Mouse (Mus musculus): ENCODE results near the gene Ing5.
"Not testable (repeated sequence)": the region's sequence is repeated elsewhere in the genome, so short reads cannot be mapped to it uniquely, and the experiment has no call there.

Ing5 gene

DNA sequence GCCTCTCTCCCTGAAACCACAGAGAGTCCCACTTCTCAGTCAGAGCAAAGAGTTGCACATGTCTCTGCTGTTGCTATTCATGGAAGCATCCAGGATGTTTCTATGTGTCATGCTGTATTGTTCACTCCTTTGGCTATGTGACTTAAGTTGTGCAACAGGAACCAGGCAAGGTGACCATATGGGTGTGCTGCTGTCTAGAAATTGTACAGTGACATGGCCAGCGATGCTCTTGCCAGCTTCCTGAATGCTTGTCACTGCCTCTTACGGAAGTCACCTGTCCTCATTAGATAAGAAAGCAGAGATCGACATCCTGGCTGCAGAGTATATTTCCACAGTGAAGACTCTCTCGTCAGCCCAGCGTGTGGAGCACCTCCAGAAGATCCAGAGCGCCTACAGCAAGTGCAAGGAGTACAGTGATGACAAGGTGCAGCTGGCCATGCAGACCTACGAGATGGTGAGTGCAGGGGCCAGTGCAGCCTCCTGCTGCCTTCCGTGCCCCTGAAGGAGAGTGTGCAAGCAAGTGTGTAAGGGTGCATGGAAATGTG lies 7.8 kb downstream of the Ing5 start:
- no peak for DNase-seq

DNA sequence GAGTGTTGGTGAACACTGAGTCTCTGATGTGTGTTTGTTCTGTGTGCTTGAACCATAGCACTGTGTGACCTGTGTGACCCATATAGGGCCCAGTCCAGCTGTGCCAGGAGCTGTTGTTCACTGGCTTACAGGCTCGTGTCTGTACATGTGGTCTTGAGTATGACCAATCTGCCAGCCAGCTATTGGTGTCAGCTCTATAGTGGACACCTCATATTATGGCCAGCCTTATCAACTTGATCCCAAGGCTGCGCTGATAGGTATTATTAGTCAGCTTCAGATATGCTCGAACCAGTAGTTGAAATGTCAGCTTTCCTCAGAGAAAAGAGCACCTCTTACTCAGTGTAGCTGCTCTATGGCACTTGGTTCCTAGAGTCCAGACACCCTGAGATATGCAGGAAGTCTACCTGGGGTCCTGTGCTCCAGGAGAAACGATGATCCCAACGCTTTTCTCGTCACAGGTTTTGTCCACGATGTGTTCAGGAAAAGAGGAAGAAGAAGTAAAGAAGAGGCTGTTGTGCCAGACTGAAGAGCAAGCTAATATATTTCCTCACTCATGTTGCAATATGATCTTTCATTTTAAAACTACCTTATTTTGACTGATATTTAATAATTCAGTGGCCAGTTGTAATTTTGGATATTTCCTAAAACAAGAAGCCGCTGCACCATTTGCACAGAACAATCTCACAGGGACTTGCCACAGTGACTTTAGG lies 14.2 kb downstream of the Ing5 start:
- no peak for DNase-seq

DNA sequence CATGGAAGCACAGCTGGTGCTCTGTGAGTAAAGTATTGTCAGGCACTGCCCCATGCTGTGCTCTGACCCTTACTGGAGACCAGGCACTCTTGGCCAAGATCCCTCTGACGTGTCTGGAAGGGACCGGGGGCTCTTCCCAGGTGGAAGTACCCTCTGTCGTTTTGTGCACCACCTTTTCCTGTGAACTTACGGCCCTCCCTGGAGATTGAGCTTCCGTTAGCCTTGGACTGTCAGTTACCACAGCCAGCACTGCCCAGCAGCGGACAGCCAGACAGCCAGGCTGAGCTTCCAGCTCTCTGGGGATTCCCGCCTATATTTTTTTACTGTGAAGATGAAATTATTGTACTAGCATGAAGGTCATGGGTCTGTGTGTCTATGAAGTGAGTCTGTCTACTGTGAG lies 15.0 kb downstream of the Ing5 start:
- no peak for DNase-seq

DNA sequence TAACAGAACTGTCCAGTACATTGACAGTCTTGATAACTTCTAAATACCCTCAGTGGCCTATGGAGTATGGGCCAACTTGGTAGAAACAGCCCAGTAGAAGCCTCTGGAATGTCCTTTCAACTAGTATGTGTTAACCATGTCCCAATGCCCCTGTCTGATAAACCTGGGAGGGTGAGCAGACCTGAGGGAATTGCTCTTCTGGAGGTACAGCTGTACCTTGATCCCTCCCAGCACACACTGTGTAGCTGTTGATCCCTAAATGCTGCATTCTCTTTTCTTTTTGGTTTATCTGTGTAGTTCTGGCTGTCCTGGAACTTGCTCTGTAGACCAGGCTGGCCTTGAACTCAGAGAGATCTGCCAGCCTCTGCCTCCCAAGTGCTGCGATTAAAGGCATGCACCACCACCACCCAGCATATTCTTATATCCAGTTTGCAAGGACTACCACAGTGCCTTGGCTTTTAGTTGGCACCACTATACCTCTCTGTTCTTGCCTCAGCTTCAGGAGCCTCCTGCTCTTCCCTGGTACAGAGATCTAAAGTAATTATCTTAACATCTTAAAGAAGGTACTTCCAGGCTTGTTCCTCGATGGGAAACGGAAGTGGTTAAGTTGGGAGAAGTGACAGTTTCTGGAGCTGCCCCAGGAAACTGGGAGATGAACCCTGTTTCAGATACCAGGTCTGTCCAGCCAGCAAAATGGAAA lies 20.2 kb downstream of the Ing5 start:
- no peak for DNase-seq

DNA sequence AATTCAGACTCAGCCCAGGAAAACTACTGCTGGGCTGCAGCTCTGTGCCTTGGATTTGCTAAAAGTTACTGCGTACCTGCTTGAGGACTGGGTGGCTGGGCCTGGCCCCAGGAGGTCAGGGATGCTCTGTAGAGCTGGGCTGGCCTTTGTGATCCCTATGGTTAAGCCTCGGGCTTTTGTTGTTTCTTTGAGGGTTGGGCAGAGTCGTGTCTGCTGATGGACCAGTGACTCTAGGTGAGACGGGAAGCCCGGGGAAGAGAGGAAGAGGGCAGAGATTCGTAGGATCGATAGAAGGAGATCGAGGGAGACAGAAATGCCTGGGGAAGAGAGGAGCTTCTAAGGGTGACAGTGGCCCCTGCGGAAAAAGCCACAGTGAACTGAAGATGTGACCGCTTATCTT lies 20.8 kb downstream of the Ing5 start, which contains the start of gene D2hgdh:
D2hgdh (plus strand) TSS at position 301 of the 400 bp plus-strand sequence.
- no peak for DNase-seq

DNA sequence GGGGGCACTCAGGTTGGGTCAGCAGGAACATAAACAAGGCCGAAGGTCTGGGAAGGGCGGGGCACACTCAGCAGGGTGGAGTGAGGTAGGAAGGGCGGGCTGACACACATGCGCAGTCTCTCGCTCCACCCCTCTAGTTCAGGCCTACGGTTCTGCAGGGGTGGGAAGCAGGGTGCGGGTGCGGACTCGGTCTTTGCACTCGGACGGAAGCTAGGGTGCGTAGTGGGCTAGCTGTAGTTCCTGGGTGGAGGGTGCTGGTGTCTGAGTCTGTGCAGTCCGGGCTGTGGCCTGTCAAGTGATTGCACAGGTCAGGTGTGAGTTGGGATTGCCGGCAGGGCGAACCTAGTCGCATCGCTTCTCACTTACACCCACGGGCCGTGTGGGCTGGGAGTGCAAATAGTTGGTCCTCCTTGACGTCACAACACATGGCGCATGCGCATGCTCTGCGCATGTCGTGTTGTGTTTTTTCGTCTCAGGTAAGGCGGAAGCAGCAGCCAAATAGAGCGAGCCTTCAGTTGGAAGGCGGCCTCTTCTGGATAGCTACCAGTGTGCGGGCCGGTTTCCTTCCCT lies 21.4 kb downstream of the Ing5 start:
- DNase-seq, result peak; percentile 96

DNA sequence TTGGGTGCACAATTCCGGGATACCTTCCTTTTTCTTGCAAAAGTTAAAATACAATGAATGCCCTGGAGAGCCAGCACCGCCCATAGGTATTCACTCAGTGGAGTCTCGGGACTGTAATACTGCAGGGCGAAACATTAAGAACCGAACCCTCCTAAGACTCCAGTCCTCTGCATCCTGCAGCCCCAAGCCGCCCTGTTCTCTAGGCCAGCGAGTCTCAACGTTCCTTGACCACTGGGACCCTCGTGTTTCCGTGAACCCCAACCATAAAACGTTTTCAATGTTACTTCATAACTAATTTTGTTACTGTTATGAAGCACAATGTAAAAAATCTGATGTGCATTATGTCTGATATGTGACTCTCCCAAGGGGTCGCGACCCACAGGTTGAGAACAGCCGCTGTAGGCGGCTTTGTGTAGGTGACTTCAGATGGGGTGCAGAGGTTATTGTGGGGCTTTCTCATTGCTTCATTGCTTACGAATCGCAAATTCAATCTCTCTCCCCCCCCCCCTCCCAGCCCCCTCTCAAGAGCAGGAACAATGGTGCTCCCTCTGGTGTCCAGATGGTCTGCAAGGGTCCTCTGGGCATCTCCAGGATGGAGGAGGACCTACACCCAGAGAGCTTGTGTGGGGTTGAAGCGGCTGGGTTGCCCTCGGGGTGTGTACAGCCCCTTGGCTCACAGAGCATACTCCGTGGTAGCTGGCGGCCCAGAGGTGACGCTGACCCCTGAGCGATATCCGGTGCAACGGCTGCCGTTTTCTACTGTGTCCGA lies 22.2 kb downstream of the Ing5 start:
- DNase-seq, result no peak

DNA sequence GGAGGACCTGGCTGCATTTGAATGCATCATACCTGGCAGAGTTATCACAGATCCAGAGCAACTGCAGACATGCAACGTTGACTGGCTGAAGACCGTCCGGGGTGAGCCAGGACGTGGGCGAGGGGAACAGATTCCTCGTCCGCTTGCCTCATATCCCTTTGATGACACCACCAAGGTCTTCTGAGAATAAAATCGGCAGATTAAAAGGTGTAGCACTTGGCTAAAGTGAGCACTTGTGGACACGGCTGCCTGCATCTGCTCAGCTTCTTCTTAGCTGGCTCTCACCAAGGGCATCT lies 22.7 kb downstream of the Ing5 start:
- DNase-seq, result no peak

DNA sequence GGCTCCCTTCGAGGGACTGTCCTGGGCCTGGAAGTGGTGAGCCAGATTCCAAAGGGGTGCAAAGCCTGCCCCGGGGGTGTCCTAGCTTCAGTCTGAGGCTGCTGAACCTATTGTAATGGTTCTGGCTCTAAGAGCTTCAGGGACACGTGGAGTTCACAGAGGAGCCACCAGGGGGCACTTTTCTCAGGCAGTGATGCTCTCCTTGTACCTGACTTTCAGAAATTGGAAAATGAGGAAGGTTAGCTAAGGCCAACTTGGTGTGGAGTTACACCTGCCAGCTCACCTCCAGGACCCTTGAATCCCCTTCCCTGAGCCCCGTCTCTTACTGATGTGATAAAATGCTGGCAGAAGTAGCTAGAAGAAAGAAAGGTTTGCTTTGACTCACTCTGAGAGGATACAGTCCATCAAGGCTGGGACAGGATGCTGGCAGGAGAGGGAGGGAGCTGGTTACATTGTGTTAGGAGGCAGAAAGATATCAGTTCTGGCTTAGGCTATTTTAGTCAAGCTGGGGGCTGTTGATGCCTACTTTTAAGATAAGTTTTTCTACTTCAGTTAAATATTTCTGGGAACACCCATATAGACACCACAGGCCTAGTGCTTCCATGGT lies 29.1 kb downstream of the Ing5 start:
- DNase-seq, result not testable (repeated sequence)

DNA sequence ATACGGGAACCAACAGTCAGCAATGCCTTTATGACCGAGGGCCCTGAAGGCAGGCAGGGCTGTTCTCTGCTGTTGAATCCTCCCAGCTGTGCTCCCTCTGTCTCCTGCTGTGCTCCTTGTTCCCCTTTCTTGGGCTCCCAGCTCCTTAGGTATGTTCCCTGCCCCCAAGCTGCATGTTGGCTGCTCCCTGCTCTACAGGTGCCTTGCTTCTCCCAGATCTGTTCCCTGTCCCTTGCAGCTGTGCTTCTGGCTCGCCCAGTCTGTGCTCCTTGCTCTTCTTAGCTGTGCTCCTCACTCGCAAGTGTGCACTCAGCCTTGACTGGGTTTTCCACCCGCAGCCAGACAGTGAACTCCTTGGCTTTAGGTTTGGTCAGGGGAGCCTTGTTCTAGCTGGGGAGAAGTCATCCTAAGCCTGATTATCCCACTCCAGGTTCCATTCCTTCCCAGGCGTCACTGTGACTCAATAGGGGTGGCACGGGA lies 30.9 kb downstream of the Ing5 start:
- no peak for DNase-seq

DNA sequence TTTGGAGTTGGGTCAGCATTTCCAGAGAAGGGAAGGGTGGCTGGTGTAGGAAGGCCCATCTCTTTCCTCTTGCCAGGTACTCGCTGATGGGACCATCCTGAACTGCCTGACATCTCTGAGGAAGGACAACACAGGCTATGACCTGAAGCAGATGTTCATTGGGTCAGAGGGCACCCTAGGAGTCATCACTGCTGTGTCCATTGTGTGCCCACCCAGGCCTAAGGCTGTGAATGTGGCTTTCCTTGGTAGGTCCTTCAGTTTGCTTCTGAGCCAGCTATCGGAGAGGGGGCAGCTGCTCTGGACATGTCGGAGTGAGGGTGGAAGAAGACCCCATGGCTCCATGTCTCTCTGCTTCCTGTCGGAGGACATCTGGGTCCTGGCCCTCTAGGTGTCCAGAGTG lies 31.4 kb downstream of the Ing5 start:
- no peak for DNase-seq

DNA sequence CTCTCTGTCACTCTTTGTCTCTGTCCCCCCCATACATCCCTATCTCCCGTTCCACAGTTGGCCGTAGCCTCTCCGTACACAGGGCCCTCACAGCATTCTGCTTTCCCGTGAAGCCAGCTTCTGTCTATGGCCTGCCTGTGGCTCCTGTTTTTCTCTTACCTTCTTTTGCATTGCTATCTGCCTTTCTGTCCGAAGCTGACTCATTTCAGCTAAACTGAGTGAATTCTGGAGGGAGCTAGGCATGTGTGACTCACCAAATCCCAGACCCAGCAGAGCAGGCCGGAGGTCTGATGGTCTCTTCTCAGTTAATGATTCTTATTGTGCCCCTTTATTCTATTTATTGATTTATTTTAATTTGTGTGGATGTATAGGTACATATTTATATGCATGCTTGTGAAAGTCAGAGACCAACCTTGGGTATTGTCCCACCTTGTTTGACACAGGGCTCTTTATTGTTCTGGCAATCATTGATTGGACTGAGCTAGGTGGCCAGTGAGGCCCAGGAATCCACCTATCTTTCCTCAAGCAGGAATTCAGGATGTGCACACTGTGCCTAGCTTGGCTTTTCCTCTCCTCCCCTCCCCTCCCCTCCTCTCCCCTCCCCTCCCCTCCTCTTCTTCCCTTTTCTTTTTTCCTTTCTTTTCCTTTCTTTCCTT lies 32.2 kb downstream of the Ing5 start:
- DNase-seq, result no peak

DNA sequence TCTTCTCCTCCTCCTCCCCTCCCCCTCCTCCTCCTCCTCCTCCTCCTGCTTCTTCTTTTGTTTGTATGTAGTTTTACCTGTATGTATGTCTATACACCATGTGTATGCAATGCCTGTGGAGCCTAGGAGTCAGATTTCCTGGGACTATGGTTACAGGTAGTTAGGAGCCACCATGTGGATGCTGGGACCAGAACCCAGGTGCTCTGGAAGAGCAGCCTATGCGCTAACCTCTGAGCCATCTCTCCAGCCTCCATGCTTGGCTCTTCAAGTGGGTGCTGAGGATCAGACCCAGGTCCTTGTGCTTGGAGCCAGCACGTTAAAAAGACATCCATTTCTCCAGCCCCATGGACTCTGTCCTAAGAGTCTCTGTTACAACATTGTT lies 32.8 kb downstream of the Ing5 start:
- DNase-seq, result no peak

DNA sequence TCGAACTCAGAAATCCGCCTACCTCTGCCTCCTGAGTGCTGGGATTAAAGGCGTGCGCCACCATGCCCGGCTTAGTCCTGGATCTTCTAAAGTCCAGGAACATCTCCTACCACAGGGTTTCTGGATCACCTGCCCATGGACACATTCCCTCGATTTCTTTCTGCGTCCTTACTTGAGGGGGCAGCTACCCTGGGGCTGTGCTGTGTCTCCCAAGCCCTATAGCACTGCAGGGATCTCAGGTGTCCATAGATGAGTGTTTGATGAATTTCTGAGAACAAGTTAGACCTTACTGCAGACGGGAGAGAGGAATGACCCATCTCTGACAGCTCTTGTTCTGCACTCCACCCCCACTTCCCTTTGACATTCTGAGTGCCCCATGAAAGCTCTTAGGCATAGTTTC lies 33.6 kb downstream of the Ing5 start:
- DNase-seq, result no peak

DNA sequence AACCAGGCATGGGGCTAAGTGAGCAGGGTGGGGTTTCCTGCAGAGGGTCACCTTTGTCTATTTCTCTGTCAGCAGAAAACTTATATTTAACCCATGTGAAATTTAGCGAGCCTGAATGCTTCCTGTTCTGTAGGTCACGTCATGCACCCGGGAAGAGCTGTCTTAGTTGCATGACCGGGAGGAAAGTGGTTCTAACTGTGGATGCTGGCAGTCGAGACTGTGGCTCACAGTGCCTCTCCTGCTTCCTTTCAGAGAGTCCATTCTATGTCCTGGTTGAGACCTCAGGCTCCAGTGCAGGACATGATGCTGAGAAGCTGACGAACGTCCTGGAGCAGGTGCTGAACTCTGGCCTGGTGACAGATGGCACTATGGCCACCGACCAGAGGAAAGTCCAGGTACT lies 34.8 kb downstream of the Ing5 start:
- DNase-seq, result not testable (repeated sequence)

DNA sequence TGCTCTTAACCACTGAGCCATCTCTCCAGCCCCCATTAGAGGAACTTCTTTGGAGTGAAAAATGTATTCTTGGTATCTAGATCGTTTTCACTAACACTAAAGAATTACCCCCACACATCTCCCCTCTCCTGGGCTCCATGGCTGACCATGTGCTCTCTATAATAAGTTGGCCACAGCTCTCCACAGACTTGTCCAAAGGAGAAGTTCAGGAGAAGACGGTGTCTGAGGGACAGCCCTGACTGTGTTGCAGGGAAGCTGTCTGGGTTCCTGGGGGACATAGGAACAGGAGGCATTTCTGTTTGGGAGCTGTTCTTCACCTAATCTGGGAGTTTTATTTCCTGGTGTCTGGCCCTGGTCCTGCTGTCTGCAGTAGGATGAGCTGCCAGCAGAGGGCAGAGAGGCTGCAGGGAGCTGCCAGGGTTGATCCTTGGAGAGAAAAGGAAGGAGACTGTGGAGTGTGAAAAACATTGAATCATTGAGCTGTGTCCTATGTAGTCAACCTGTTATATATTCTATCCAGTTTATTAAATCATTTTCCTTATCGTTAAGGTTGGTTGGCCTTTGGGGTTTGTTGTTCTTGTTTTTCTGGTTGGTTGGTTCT lies 42.1 kb downstream of the Ing5 start:
- DNase-seq, result not testable (repeated sequence)

DNA sequence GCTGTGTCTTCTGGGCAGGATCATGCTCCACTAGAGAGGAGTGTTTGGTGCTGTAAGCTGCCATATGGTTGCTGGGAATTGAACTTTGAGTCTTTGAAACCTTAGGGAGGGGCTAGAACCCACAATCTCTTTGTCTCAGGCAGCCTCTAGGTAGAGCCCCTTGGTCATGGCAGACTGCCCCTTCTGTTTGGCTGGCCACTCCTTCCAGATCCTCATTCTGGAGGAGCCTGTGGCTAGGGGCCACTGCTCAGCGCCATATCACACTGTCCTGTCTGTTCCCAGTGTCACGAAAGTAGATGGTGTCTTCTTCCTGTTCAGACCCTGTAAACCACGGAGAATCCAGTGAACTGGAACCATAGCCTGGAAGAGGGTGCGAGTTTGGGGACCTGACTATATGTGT lies 52.0 kb downstream of the Ing5 start:
- DNase-seq, result not testable (repeated sequence)

DNA sequence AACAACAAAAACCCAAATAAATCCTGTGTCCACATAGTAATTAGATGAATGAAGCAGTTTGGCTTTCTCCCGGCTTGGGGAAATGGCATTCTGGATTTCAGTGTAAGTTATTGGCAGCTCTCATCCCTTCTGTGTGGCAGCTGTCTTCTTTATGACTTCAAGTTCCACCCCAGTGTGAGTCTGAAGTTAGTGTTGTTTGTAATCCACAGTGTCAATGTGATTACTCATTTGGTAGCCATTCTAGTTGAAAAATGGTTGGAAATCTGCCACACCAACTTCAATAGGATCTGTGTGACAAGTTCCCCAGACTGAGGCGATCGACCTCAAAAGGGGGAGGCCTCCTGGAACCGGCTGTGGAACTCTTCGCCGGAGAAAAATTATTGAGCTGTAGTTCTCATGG lies 53.6 kb downstream of the Ing5 start:
- peak; percentile 5 for DNase-seq

DNA sequence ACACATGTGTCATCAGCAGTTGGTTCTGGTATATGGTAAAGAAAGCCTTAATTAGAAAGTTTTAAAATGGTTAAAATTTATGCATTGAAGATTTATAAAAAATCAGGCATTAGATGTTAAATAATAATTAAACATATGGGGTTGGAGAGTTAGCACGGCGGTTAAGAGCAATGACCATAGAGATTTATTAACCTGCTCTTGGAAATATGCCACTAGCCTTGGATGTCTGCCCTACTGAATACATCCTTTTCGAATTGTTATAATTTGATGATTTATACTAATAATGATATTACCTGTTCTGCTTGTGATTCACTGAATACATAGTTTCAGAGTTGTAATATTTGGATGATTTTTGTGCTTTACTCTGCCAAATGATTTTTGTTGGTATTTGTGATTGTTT lies 54.2 kb downstream of the Ing5 start:
- peak; percentile 37 for DNase-seq

DNA sequence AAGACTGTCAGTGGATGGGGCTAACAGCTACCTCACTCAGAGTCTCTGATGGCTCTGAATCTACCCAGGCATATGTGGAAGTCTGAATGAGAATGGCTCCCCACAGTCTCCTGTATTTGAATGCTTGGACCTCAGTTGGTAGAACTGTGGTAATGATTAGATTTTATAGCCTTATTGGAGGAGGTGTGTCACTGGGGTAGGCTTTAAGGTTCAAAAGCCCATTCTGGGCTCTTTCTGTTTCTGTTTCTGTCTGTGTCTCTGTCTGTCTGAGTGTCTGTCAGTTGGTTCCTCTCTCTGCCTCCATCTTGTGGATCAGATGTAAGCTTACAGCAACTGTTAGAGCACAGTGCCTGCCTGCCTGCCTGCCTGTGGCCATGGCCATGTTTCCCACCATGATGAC lies 55.9 kb downstream of the Ing5 start:
- no peak for DNase-seq

DNA sequence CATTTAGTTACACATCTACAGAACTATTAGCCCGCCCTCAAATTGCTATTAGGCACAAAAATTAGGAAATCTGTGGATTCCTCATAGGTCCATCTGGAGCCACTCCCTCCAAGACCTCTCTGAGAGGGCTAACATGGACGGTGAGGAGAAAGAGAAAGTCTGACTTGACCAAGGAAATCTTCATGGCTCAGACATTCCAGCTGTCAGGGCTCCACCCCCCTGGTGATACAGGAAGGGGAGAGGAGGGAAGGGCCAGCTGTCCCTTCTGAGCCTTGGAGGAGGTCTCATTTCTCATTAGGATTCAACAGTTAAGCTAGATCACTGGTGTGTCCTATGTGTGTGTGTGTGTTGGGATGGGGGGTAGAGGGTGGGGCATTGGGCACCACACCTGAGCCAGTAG lies 57.3 kb downstream of the Ing5 start, which contains the start of gene Gal3st2:
Gal3st2 (plus strand) TSS at position 259 of the 400 bp plus-strand sequence.
- DNase-seq, result not testable (repeated sequence)

All from kidney, postnatal 14 days (tissue).